Mouse (Mus musculus): ENCODE measurements around the gene Klra1.
"Not testable (repeated sequence)": the region's sequence is repeated elsewhere in the genome, so short reads cannot be mapped to it uniquely, and the experiment has no call there.

- not testable (repeated sequence) for TF ChIP-seq CTCF, EP300 (IDR thresholded peaks at IDR 0.05)
Measured at GRCm38 (mm10) chr6:130345381-130345780, 41.3 kb downstream of the Klra1 start.
